Mouse (Mus musculus) spleen, postnatal 36 days (tissue): ENCODE measurements around the gene Lima1.
"Not testable (repeated sequence)": the region's sequence is repeated elsewhere in the genome, so short reads cannot be mapped to it uniquely, and the experiment has no call there.

ENCODE experiments used
- DNase-seq, 2 experiments: peaks; one replicate each; pipeline ENCODE4 v3.0.0; 2022; ENCODE audit warnings: low spot score in 2 of 2, mixed read lengths in 1 of 2

Gene Lima1

GRCm38 (mm10) chr15:99875334-99875869 lies at the start of gene Lima1:
Gene Lima1 (minus strand): TSS chr15:99875456.
- peak; percentile 80 to 81 for DNase-seq

DNA sequence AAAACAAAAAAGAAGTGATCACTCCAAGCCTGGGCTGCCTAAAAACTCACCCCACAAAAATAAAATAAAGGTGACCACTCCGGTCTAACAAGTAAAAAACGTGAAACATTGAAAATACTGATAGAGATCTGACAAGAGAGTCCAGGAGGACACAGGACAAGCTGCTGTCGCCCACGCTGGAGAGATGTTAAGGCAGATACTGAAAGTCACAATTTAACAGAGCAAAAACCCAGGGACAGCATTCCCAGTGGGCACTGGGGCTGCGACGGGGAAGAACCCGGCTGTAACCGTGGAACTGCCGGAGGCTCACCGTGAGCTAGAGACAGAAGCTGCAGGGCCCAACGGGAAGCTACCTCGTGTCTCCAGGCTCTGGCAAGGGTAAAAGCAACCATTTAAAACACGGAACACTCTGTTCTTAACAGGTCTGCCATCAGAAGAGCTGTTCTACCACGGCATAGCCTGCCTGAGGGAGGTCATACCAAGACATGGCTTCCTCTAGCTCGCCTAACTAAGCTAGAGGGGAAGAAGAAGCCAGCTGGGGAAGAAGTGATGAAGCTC lies 44.4 kb upstream of the Lima1 start:
- no peak for DNase-seq

DNA sequence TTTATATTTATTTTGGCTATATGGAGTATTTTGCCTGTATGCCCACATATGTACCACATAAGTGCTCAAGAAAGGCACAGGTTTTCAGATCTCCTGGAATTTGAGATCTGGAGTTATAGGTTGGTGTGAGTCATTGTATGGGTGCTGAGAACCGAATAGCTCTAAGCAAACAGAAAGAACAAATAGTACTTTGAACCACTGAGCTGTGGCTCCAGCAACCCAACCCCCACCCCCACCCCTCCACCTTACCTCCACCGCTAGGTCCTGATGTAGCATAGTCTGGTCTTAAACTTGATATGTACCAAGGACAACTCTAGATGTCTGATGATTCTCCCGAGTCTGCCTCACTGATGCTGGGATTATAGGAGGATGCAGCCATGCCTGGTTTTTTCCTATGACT lies 42.0 kb upstream of the Lima1 start:
- DNase-seq, result no peak

DNA sequence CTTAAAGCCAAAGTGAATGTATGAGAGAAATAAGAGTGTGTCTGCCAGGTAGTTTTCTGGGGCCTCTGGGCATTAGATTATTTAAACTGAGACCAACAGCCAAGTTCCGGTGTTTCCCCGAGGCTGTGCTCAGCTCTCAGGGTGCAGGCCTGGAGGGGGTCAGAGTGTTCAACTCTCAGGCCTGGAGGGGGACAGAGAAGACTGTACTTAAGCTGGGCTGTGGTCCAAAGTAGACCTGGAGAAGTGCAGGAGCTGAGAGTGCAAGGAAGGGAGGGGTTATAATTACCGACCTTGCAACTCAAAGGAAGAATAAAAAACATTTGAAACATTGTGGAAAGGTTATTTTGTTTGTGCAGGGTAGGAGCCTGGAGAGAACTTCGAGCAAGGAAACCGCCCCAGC lies 39.4 kb upstream of the Lima1 start:
- no peak for DNase-seq

DNA sequence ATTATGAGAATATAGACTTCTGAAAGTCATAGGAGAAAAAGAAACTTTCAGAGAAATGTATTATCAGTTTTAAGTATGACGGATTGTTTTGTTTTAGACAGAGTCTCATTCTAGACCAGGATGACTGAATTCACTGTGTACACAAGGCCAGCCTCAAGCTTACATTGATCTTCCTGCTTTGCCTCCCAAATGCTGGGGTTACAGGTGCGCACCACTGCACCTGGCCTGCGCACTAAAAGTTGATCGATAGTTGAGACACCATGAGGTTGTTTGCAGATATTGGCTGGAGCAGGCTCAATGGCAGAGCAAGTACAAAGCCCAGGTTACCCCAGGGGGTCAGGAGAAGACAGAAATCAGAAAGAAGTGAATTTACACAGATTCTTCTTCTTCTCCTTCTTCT lies 36.5 kb upstream of the Lima1 start:
- no peak for DNase-seq

- not testable (repeated sequence) for DNase-seq
Observed at GRCm38 (mm10) chr15:99909339-99909996, 34.2 kb upstream of the Lima1 start.

- no peak for DNase-seq
Observed at GRCm38 (mm10) chr15:99907514-99907913, 32.3 kb upstream of the Lima1 start.

DNA sequence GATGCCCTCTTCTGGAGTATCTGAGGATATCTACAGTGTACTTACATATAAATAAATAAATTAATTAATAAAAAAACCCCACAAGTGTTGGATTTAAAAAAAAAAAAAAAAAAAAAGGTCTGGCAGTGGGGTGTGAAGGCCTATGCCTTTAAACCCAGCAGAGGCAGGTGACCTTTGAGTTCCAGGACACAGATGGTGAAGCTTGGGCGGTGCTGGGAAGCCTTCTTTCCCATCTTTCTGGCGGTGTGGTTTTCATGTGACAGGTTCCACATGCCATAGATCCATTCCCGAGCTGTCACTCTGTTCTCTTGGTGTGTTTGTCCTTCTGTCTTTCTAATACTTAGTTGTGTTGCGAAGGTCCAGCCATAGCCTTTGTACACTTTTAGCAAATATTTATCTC lies 31.8 kb upstream of the Lima1 start:
- DNase-seq, result no peak

DNA sequence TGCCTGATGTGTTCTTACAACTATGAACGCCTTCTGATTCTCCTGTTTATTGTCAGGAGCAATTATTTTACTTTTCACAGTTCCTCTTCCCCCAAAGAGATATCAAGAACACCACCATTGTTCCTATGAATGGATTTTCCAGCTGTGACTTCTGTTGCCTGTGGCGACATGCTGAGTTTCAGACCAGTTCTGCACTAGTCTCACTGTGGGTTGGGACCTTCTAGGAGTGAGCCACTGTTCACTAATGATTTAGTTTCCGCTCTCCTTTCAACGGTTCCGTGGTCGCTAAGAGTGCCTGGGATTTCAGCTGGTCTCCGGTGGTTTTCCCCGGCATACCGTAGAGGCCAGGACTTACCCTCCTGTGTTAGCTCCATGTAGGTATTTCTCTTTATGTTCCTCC lies 29.6 kb upstream of the Lima1 start:
- no peak for DNase-seq

- DNase-seq, result peak; percentile 18 to 22
Observed at GRCm38 (mm10) chr15:99904333-99904732, 29.1 kb upstream of the Lima1 start.

DNA sequence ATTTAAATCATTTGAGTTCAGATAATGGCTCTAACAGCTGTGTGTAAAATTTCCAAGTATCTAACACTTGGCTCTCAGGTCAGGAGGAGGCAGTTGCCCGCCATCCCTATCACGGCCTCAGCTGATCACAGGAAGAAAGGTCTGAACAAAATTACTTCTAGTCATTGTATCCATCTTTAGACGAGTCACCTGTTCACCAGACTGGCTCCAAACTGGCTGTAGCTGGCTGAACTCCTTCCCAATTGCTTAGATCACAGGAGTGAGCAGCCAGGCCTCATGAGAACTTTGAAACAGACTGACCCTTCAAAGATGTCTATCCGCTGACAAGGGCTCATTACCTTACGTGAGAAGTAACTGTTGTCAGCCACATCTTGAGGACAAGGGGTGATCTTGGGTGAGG lies 28.0 kb upstream of the Lima1 start:
- no peak for DNase-seq

- no peak for DNase-seq
Observed at GRCm38 (mm10) chr15:99902786-99903185, 27.5 kb upstream of the Lima1 start.

- DNase-seq, result no peak
Observed at GRCm38 (mm10) chr15:99896621-99897020, 21.4 kb upstream of the Lima1 start.

- DNase-seq, result no peak
Observed at GRCm38 (mm10) chr15:99891355-99891754, 16.1 kb upstream of the Lima1 start.

DNA sequence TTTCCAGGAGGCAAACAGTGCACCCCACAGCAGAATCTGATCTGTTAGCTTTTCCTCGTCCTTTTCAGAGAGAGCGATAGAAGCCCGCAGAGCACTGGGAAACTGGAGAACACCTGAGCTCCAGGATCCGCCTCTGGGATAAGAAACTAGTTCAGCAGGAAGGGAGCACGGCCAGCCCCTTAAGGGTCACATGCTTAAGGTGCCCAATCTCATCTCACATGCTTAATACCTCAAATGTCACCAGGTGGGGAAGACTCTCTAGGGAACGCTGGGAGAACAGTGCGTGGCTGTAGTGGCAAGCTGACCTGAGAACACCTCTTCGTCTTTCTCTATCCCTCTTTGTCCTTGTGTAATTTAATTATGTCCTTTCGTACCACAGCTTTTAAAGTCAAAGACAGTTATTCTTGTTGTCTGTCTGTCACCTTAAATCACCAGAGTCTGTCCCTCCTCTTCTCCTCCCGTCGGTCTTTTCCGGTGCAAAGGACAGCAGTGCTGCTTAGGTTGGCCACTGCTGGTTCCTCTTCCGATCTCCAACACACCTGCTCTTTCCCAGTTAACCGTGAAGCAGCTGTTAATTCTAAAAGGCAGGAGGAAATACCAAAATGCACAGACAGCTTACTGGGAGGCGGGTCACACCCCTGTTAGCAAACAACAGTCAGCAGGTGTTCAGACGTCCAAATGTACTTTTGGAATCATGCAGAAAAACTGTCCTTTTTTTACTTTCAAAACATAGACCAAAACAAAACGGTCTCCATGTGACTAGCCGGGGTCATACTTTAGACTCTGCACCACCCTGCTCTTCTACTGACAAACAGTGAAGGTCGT lies 15.4 kb upstream of the Lima1 start:
- DNase-seq, result peak; percentile 28 to 36

GRCm38 (mm10) chr15:99889275-99889874 lies 14.1 kb upstream of the Lima1 start:
- DNase-seq, result no peak

GRCm38 (mm10) chr15:99887130-99887529 lies 11.9 kb upstream of the Lima1 start:
- DNase-seq, result not testable (repeated sequence)

GRCm38 (mm10) chr15:99884038-99884437 lies 8.8 kb upstream of the Lima1 start:
- DNase-seq, result no peak

- DNase-seq, result no peak
Observed at GRCm38 (mm10) chr15:99878541-99878940, 3.3 kb upstream of the Lima1 start.

DNA sequence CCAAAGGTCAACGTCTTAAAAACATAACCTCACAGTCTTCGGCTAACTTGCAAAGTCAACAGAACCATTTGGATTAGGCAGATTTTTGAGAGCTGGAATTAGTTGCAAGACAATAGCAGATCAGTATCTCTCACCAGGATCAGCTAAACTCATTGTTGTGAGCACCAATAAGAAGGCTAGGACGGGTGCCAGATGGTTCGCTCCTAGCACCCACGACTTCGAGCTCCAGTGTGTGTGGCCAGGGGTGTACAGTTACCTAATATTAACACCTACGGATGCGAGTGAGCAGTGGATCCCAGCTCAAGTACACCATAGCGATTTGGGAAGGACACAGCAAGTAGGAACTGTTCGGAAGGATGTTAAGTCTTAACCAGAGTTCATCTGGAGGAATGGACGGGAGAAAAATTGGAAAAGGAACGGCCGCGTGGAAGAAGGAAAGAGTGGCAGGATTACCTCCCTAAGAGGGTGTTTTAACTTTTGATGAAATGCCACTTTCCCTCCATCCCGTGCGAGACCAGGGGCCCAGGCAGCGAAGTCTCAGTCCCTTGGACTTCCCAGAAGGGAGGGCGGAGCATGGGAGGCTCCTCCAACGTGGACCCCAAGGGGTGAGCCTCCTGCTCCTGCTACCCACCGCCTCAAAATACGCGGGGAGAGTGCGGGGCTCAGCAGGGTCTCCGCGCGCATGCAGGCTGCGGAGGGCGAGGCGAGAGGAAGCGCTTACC lies 483 bp downstream of the Lima1 start:
- DNase-seq, result no peak

GRCm38 (mm10) chr15:99872543-99872942 lies 2.7 kb downstream of the Lima1 start:
- DNase-seq, result no peak

DNA sequence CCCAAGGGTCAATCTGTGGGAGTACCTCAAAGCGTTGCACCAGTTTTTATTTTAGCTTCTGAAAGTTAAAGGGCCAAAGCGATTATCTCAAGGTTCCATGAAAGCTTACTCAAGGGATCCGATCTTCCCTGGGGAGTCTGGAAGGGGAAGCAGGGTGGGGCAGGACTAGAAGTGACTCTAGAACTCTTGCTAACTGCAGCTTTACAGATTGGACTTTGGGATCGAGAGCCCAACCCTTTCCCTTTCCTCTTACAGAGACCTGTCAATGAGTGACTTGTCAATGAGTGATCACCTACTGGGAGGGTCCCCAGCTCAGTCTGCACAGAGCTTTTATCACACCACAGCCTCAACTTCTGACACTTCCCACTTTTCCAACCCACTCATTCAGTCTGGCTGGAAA lies 7.6 kb downstream of the Lima1 start:
- DNase-seq, result no peak
